Mouse (Mus musculus) brown adipose tissue, adult 24 weeks (tissue): ENCODE results near the gene Nhlh2. TPM values are rescaled to one million over a fixed set of nuclear protein-coding genes. Genes with fewer than 3 reads are reported as not detected.

Experiments used
- H3K27ac ChIP-seq: fragments of 200-500 bp; replicated peaks from 2 replicates; pipeline ENCODE4 v1.5.1; 2012; ENCODE audit warnings: low read depth, mild to moderate bottlenecking, low read length
- H3K4me1 ChIP-seq: fragments of 200-500 bp; 2 replicates; pipeline ENCODE4 v1.6.1; 2012; ENCODE audit warnings: low read length, mixed read lengths; ENCODE audit not compliant: control insufficient read depth, insufficient read depth, insufficient read length
- H3K4me3 ChIP-seq: fragments of 200-500 bp; 2 replicates; pipeline ENCODE4 v1.5.1; 2012; ENCODE audit warnings: low read depth, mild to moderate bottlenecking, low read length, moderate library complexity; ENCODE audit not compliant: insufficient read depth
- polyA plus RNA-seq: library from polyadenylated mRNA; stranded (reverse); fragments of >200 nt; gene quantifications from 2 replicates; pipeline ENCODE4 v1.2.4, GENCODE M21; 2012; ENCODE audit not compliant: missing spikeins, insufficient read depth, insufficient read length

Gene Nhlh2
- polyA plus RNA-seq, 1 experiment: not detected

DNA sequence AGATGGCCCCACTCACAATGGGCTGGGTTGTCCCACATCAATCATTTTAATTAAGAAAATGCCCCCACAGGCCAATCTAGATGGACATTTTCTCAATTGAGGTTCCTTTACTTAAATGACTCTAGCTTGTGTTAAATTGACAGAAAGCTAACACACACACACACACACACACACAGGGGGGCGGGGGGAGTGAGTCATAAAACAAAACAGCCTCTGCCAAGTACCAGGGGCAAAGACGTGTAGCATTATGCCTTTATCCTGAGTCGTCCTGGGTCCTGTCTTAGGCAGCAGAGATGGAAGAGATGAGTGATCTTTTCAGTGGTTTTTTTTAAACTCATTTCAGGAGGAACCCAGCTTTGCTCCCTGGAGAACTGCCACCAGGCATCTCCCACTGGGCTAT, 42.2 kb downstream of the Nhlh2 start:
- Histone ChIP-seq H3K4me1 (no peaks in the 10 kb centered on the region), H3K27ac (no peak overlapping the region), H3K4me3 (no peak overlapping the region)

DNA sequence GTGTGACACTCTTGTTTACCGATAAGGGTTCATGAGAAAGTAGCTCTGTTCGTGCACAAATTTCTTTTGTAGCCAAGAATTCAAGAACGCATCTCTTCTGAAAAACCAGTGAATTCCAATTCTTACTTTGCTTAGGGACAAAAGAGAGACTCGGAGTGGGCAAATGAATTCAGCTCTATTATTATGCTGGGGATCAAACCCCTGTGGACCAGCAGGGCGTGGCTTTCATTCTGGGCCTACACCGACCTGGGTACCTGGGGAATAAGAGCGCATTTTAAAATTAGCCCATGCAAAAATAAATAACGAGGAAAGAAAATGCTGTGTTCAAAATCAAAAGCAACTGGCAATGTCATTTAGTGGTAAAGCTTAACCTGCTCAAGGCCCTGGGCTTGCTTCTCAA, 43.4 kb downstream of the Nhlh2 start:
- H3K4me1 ChIP-seq: no peaks in the 10 kb centered on the region
- no peak overlapping the region for H3K4me3 ChIP-seq
- H3K27ac ChIP-seq: no peak overlapping the region

DNA sequence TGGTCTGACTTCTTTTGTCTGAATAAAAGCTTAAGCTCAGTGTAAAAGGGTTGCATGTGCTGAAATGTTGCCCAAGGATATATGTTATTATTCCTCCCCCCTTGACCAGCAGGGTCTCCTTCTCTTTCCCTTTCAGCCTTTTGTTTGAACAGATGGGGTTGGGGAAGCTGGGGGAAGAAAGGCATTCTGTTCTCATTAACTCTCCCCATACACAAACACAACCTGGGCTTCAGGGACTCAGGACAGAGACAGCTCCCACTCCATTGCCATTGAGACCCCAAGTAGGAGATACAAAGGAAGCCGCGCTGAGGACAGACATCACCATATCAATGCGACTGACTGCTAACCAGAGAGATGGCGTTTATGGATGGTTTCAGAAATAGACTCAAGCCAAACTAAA, 46.0 kb downstream of the Nhlh2 start:
- no peak overlapping the region for H3K27ac ChIP-seq

DNA sequence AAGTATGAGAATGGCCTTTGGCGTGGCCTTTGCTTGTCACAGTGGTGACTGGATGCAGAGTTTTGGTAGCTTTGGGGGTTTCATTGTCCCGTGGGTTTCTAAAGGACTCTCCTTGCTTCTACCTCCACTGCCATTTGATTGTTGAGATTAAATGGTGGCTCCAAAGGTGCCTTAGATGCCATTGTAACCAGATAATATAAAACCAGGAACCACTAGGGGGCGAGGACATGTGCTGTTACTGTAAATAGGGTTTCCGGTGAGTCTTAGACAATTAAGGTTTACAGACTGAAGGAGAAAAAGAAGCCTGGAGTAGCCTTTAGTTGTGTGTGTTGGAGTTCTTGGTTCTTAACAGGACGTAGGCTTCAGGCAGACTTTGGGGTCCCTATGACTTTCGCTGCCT, 50.2 kb downstream of the Nhlh2 start:
- Histone ChIP-seq H3K4me1 (no peaks in the 10 kb centered on the region), H3K4me3 (no peak overlapping the region), H3K27ac (no peak overlapping the region)

More for the DNA sequence above, 46.0 kb downstream of the Nhlh2 start:
- H3K4me1 ChIP-seq: no peaks in the 10 kb centered on the region
- no peak overlapping the region for H3K4me3 ChIP-seq

DNA sequence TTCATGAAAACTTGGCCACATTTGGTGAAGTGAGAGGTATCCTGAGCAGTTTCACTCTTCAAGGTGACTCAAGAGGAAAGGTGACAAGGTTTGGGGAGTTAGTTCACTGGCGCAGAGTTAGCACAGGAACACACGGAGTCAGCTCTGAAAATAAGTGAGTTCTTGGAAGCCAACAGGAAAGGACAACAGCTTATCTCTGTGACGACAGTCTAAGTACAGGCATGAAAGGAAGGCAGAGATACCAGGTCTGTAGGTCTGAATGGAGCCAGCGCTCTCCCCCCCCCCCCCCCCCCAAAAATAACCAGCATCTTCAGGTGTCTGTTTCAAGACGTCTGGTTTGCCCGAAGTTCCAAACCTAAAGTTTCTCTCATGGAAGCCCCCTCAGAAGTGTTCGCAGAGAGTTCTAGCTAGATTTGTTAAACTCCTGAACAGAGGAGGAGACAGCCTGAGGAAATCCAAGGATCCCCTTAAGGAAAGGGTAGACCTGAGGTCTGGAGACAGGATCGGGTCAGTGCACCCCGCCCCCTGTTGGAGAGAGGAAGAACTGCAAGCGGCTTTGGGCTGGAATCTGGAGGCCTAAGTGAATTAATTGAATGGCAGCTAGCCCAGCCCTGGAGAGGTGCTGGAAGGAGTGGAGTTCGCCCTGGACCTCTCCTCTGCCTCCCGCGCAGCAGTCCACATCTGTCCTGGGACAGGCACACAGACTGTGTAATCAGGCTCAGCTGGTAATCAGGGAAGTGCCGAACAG, 52.2 kb downstream of the Nhlh2 start:
- Histone ChIP-seq H3K4me1 (no peaks in the 10 kb centered on the region), H3K27ac (no peak overlapping the region), H3K4me3 (no peak overlapping the region)

DNA sequence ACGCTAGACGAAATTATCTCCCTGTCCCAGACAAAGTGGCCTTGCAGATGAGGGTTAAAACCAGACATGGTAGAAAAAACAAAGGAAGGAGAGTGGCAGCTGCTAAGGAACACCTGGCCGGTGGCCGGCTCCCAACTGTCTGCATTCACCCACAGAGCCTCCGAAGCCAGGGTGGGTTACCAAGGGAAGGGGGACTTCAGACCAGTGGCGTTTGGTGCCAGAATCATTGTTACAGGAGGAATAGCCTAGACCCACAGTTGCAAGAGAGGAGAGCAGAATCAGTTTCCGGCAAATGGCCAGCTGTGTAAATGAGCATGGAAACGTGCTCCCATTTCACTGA, 52.8 kb downstream of the Nhlh2 start:
- Histone ChIP-seq H3K27ac (no peak overlapping the region), H3K4me1 (no peaks in the 10 kb centered on the region), H3K4me3 (no peak overlapping the region)

DNA sequence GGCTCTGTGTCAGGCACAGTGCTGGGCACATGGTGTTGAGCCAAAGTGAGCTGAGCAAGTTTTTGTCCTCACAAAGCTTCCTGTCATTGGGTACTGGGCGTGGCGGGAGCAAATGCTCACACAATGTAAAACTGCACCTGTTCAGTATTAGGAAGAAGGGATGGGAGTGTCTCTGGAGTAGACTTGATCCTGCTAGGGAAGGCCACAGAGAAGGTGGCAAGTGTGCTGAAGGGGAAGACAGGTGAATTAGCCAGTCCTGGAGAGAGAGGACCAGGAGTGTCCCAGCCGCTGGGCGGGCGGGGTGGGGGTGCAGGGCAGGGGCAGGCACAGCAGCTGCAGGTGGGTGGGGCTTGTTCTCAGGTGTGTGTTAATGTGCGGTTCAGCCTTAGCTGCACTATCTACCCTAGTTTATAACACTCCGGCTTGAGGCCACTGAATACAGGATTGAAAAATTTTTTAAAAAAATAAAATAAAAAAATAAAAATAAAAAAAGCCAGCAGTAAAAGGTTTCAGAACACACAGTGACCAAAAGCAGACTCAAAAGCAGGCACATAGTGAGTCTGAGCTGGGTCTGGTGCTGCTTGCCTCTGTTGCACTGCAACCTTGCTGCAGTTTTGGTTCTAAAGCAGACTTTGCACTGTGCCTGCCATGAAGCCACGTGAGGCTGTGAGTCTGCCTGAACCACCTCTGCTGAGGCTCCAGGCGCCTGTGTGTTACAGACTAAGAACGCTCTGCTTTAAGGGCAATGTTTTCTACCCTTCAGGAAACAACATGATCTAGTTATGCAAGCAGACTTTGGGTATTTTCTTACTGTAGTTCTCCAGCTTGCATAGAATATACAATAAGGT, 53.6 kb downstream of the Nhlh2 start:
- H3K4me3 ChIP-seq: no peak overlapping the region
- H3K4me1 ChIP-seq: no peaks in the 10 kb centered on the region
- no peak overlapping the region for H3K27ac ChIP-seq

DNA sequence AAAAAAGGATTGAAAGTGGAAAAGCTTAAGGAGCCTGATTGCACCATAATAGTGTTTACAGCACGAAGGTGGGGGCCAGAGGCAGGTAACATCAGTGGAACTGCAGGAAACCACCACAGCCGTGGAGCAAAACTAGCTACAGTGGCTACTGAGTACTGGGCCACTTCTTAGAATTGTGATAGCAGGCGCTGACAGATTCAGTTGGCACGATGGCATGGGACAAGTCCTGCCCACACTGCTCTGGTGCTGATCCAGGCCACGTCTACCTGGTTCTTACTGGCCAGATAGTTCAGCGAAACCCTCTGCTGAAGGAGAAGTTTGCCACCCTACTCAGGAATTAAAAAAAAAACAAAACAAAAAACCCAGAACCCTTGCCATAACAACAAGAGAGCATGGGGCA, 54.7 kb downstream of the Nhlh2 start:
- Histone ChIP-seq H3K27ac (no peak overlapping the region), H3K4me3 (no peak overlapping the region), H3K4me1 (no peaks in the 10 kb centered on the region)

Other genes with a start within 250 kb of the Nhlh2 start
- not detected in 2 replicates for gene Mab21l3, start 161.1 kb upstream of the Nhlh2 start, polyA plus RNA-seq
- gene Slc22a15, start 85.6 kb upstream of the Nhlh2 start, polyA plus RNA-seq: 3.3 and 5.0 TPM in 2 replicates
- gene Casq2, start 76.3 kb downstream of the Nhlh2 start, polyA plus RNA-seq: 2.3 and 4.1 TPM in 2 replicates
- gene Vangl1, start 194.6 kb downstream of the Nhlh2 start, polyA plus RNA-seq: 2.9 and 8.8 TPM in 2 replicates